Mouse (Mus musculus) limb, embryonic 15.5 days (tissue): ENCODE results near the gene Gpd1. TPM values are rescaled to one million over a fixed set of nuclear protein-coding genes. Genes with fewer than 3 reads are reported as not detected.
A peak's percentile ranks its signal among the peaks of the same experiment; 100 is the strongest.
"Not testable (repeated sequence)": the region's sequence is repeated elsewhere in the genome, so short reads cannot be mapped to it uniquely, and the experiment has no call there.

Experiments
- ATAC-seq: fragments of 200-750 bp; cut with Nextera tagmentation; 2 replicates; pipeline ENCODE4 v1.8.0; 2017; ENCODE audit warnings: low read depth, moderate TSS enrichment; ENCODE audit not compliant: insufficient number of reproducible peaks, low FRiP score, low TSS enrichment
- H3K27ac ChIP-seq: fragments of 300-500 bp; sonication (generic); 2 replicates; pipeline ENCODE4 v1.5.1; 2015; ENCODE audit warnings: moderate library complexity, mild to moderate bottlenecking, inconsistent platforms
- H3K27me3 ChIP-seq: fragments of 300-500 bp; sonication (generic); 2 replicates; pipeline ENCODE4 v1.6.1; 2015; ENCODE audit warnings: inconsistent platforms
- H3K36me3 ChIP-seq: fragments of 300-500 bp; sonication (generic); 2 replicates; pipeline ENCODE4 v1.6.1; 2015; ENCODE audit warnings: inconsistent platforms
- H3K4me1 ChIP-seq: fragments of 300-500 bp; sonication (generic); 2 replicates; pipeline ENCODE4 v1.6.1; 2015; ENCODE audit warnings: inconsistent platforms
- H3K4me2 ChIP-seq: fragments of 300-500 bp; sonication (generic); 2 replicates; pipeline ENCODE4 v1.6.1; 2015; ENCODE audit warnings: mild to moderate bottlenecking, inconsistent platforms
- H3K4me3 ChIP-seq: fragments of 300-500 bp; sonication (generic); 2 replicates; pipeline ENCODE4 v1.5.1; 2015; ENCODE audit warnings: mild to moderate bottlenecking, inconsistent platforms
- H3K9ac ChIP-seq: fragments of 300-500 bp; sonication (generic); 2 replicates; pipeline ENCODE4 v1.6.1; 2015; ENCODE audit warnings: inconsistent platforms
- H3K9me3 ChIP-seq: fragments of 300-500 bp; sonication (generic); 2 replicates; pipeline ENCODE4 v1.6.1; 2016; ENCODE audit warnings: inconsistent platforms
- WGBS: fragments of 180-500 bp; shearing (Covaris S2); methylation state at CpG from one replicate; pipeline ENCODE4 v1.1.7; 2015; 5-methylcytosine and 5-hydroxymethylcytosine counted together
- polyA plus RNA-seq: library from polyadenylated mRNA; unstranded; fragments of >200 nt; fragmentation: Nextera tagmentation; extraction: Ambion mirVana; gene quantifications from 2 replicates; pipeline ENCODE4 v1.2.1, GENCODE M21; 2015

Gene Gpd1
- polyA plus RNA-seq, 1 experiment from 2014 or later: 0.42 TPM

DNA sequence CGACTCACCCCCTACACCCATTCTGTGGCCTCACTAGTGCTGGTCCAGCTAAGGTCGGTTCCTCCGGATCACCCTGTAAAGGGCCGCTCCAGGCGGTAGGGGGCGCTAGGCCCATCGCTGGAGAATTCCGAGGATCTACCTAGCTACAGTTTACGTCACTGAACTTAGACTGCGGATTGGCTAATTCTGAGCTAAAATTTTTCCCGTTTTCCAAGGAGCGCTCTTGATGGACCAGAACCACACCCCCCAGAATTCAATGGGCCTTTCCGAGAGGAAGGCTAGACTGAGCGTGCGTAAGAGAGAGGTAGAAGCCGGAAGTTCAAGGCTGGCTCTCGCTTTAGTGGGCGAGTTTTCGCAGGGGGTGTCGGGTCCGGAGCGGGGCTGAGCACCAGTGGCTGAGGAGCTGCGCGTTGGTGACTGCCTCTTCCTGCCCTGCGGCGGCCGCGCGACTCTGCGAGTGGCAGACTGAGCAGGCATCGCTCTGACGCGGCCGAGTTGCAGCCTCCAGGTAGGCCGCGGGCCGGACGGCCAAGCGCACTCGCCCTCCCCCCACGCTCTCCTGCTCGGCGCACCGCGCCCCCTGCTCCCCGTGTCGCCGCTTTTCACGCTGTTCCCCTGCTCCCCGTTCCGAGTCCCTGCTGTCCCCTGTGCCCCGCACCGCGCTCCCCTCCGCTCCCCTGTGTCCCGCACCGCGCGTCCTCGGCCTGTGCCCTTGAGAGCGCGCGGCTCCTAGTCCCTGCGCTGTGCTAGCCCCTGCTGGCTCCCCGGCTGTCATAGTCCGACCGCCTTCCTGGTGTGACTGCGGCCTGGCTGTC lies 8.2 kb downstream of the Gpd1 start, which contains the start of gene Cox14:
Gene Cox14, plus strand, starts transcription at position 278 of the 815 bp plus-strand sequence.
- Histone ChIP-seq H3K4me3 (peak within 1 kb of the TSS; percentile 97), H3K27me3 (no peaks in the 10 kb centered on the region), H3K4me1 (peaks cover 26% of the 10 kb centered on the region), H3K9ac (peak within 1 kb of the TSS; percentile 90), H3K9me3 (no peaks in the 10 kb centered on the region), H3K4me2 (peak within 1 kb of the TSS; percentile 68), H3K27ac (peak within 1 kb of the TSS; percentile 93), H3K36me3 (peaks cover 27% of the 10 kb centered on the region)
- peak; percentile 94 for ATAC-seq
- under 1% methylated on average over 66 of the region's 68 CpGs for WGBS

DNA sequence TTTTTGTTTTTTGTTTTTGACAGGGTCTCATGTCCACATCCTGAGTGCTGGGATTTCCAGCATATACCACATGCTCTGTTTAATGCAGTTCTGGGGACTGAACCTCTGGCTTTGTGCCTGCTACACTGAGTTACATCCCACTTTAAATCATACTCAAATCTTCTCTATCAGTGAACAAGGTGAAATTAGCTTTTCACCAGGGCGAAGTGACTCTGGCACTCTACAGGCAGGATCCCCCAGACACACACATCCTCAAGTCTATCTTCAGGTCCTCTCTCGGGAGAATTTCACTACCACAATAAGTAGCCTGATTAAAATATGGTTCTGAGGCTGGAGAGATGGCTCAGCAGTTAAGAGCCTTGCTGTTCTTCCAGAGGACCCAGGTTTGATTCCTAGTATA lies 9.2 kb downstream of the Gpd1 start:
- H3K27ac ChIP-seq: no peak overlapping the region
- peak overlapping the region; percentile 90; the same call in 1 of the 2 replicates for H3K9ac ChIP-seq
- H3K36me3 ChIP-seq: peaks cover 32% of the 10 kb centered on the region
- no peak for ATAC-seq
- H3K4me2 ChIP-seq: peak overlapping the region; percentile 56
- 65% methylated on average over 2 of the region's 2 CpGs for WGBS
- peak overlapping the region; percentile 97 for H3K4me3 ChIP-seq
- no peaks in the 10 kb centered on the region for H3K27me3 ChIP-seq
- H3K4me1 ChIP-seq: peaks cover 26% of the 10 kb centered on the region
- H3K9me3 ChIP-seq: no peaks in the 10 kb centered on the region

- H3K4me3 ChIP-seq, ATAC-seq, H3K27me3 ChIP-seq, H3K27ac ChIP-seq, H3K9ac ChIP-seq, H3K4me2 ChIP-seq, H3K9me3 ChIP-seq: not testable (repeated sequence)
- peaks cover 37% of the 10 kb centered on the region for H3K36me3 ChIP-seq
- 86% methylated on average over 5 of the region's 5 CpGs for WGBS
- H3K4me1 ChIP-seq: peaks cover 26% of the 10 kb centered on the region
Measured at GRCm38 (mm10) chr15:99727039-99727438, 9.7 kb downstream of the Gpd1 start.

- WGBS: 96% methylated on average over 12 of the region's 12 CpGs
- Histone ChIP-seq H3K4me3 (no peak overlapping the region), H3K9ac (no peak overlapping the region), H3K4me2 (no peak overlapping the region), H3K27me3 (no peaks in the 10 kb centered on the region), H3K36me3 (peaks cover 42% of the 10 kb centered on the region), H3K4me1 (peaks cover 26% of the 10 kb centered on the region), H3K9me3 (no peaks in the 10 kb centered on the region), H3K27ac (no peak overlapping the region)
- ATAC-seq: no peak
Measured at GRCm38 (mm10) chr15:99727525-99727924, 10.2 kb downstream of the Gpd1 start.

DNA sequence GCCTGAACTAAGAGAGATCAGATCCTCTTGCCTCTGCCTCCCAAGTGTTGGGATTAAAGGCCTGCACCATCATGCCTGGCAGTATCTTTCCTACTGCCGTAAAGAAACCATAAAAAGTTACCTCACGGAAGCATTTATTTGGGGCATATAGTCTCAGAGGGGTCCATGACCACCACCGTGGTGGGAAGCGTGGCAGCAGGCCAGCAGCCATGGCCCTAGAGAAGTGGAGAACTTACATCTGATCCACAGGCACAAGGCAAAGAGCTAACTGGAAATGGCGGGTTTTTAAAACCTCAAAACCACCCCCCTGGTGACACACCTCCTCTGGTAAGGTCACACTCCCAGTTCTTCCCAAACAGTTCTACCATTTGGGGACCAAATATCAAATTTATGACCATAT lies 10.9 kb downstream of the Gpd1 start:
- H3K4me2 ChIP-seq: no peak overlapping the region
- no peak for ATAC-seq
- H3K9ac ChIP-seq: no peak overlapping the region
- peaks cover 24% of the 10 kb centered on the region for H3K4me1 ChIP-seq
- H3K4me3 ChIP-seq: no peak overlapping the region
- peaks cover 46% of the 10 kb centered on the region for H3K36me3 ChIP-seq
- no peak overlapping the region for H3K27ac ChIP-seq
- WGBS: 80% methylated on average over 5 of the region's 5 CpGs
- H3K9me3 ChIP-seq: no peaks in the 10 kb centered on the region
- H3K27me3 ChIP-seq: no peaks in the 10 kb centered on the region

- WGBS: 88% methylated on average over 4 of the region's 4 CpGs
- Histone ChIP-seq H3K4me3 (no peak overlapping the region), H3K36me3 (peaks cover 50% of the 10 kb centered on the region), H3K27ac (no peak overlapping the region), H3K9ac (no peak overlapping the region), H3K27me3 (no peaks in the 10 kb centered on the region), H3K4me2 (no peak overlapping the region), H3K9me3 (no peaks in the 10 kb centered on the region), H3K4me1 (peaks cover 14% of the 10 kb centered on the region)
- no peak for ATAC-seq
Measured at GRCm38 (mm10) chr15:99729056-99729783, 11.9 kb downstream of the Gpd1 start.

GRCm38 (mm10) chr15:99731167-99731566 lies 13.9 kb downstream of the Gpd1 start:
- ATAC-seq: no peak
- 94% methylated on average over 2 of the region's 2 CpGs for WGBS
- Histone ChIP-seq H3K27me3 (no peaks in the 10 kb centered on the region), H3K4me2 (no peak overlapping the region), H3K9ac (no peak overlapping the region), H3K9me3 (no peaks in the 10 kb centered on the region), H3K36me3 (peaks cover 68% of the 10 kb centered on the region), H3K27ac (no peak overlapping the region), H3K4me3 (no peak overlapping the region), H3K4me1 (peaks cover 4% of the 10 kb centered on the region)

GRCm38 (mm10) chr15:99731678-99732077 lies 14.4 kb downstream of the Gpd1 start:
- Histone ChIP-seq H3K4me2 (no peak overlapping the region), H3K4me3 (no peak overlapping the region), H3K4me1 (peaks cover under 1% of the 10 kb centered on the region; the same call in 1 of the 2 replicates), H3K36me3 (peaks cover 73% of the 10 kb centered on the region), H3K9ac (no peak overlapping the region), H3K27me3 (no peaks in the 10 kb centered on the region), H3K27ac (no peak overlapping the region), H3K9me3 (no peaks in the 10 kb centered on the region)
- ATAC-seq: no peak
- WGBS: 90% methylated on average over 3 of the region's 3 CpGs

- H3K4me2 ChIP-seq: no peak overlapping the region
- no peak overlapping the region for H3K4me3 ChIP-seq
- WGBS: 79% methylated on average over 5 of the region's 5 CpGs
- H3K4me1 ChIP-seq: no peaks in the 10 kb centered on the region
- ATAC-seq: no peak
- H3K9me3 ChIP-seq: no peaks in the 10 kb centered on the region
- no peak overlapping the region for H3K27ac ChIP-seq
- H3K9ac ChIP-seq: no peak overlapping the region
- H3K36me3 ChIP-seq: peaks cover 77% of the 10 kb centered on the region
- H3K27me3 ChIP-seq: no peaks in the 10 kb centered on the region
Measured at GRCm38 (mm10) chr15:99733186-99733585, 15.9 kb downstream of the Gpd1 start.

- Histone ChIP-seq H3K4me3 (no peak overlapping the region), H3K4me2 (no peak overlapping the region), H3K9ac (no peak overlapping the region), H3K36me3 (peaks cover 83% of the 10 kb centered on the region), H3K27ac (no peak overlapping the region), H3K4me1 (no peaks in the 10 kb centered on the region), H3K27me3 (no peaks in the 10 kb centered on the region), H3K9me3 (no peaks in the 10 kb centered on the region)
- 90% methylated on average over 2 of the region's 2 CpGs for WGBS
- ATAC-seq: no peak
Measured at GRCm38 (mm10) chr15:99735631-99736030, 18.3 kb downstream of the Gpd1 start.

DNA sequence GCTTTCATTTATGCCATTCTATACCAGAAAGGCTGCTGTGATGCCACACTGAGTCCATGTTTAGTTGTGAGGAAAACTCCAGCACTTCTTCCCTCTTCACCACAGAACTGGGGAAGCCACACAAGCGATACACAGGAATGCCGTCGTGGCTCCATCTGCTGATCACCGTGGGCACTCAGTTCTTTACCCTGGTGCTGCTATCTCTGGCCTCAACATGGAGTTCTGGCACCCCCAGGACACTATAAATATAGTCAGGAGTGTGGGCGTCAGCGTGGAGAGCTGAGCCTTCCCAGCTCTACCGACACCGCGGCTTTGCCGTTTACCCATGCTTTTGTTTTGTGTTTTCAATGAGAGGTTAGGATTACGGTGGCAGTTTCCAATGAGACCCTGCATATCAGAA lies 19.4 kb downstream of the Gpd1 start:
- no peak for ATAC-seq

DNA sequence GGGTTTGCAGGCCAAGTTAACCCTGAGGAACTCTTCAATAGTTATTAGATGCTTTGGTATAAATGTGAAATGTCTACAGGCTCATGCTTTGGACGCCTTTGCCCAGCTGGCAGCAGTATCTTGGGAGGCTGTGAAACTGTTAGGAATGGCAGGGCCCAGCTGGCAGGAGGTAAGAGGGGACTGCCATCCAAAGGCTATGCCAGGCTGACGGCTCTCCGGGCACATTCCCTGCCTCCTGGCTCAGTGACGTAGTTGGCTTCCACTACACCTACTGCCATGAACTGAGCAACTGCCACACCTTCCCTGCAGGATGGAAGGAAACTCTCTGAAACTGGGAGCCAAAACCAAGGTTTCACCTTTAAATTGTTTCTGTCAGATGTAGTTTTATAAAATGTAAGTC lies 22.9 kb downstream of the Gpd1 start:
- peaks cover 93% of the 10 kb centered on the region for H3K36me3 ChIP-seq
- WGBS: 93% methylated on average over 4 of the region's 4 CpGs

More for the DNA sequence above, 19.4 kb downstream of the Gpd1 start:
- Histone ChIP-seq H3K9me3 (no peaks in the 10 kb centered on the region), H3K4me1 (no peaks in the 10 kb centered on the region), H3K9ac (no peak overlapping the region), H3K4me2 (no peak overlapping the region), H3K36me3 (peaks cover 88% of the 10 kb centered on the region), H3K4me3 (no peak overlapping the region), H3K27ac (no peak overlapping the region), H3K27me3 (no peaks in the 10 kb centered on the region)
- WGBS: 89% methylated on average over 11 of the region's 11 CpGs

More for the DNA sequence above, 22.9 kb downstream of the Gpd1 start:
- ATAC-seq: no peak
- no peaks in the 10 kb centered on the region for H3K9me3 ChIP-seq
- no peak overlapping the region for H3K9ac ChIP-seq
- no peaks in the 10 kb centered on the region for H3K4me1 ChIP-seq
- H3K27ac ChIP-seq: no peak overlapping the region
- no peak overlapping the region for H3K4me3 ChIP-seq
- H3K4me2 ChIP-seq: no peak overlapping the region
- H3K27me3 ChIP-seq: no peaks in the 10 kb centered on the region
